Mouse (Mus musculus) kidney, adult 8-10 months (tissue): ENCODE measurements around the gene Entpd5.

ENCODE experiments used
- DNase-seq, 2 experiments: peaks; one replicate each; pipeline ENCODE4 v3.0.0; 2022

Entpd5 gene

GRCm38 (mm10) chr12:84408819-84409507, at the start of gene Entpd5, which contains the start of gene Bbof1:
Gene Entpd5, minus strand, starts transcription at chr12:84409029.
Gene Bbof1, plus strand, starts transcription at chr12:84409071.
- peak; percentile 84 to 88 for DNase-seq

GRCm38 (mm10) chr12:84456911-84457310, 48.1 kb upstream of the Entpd5 start:
- DNase-seq, result no peak

- peak in 1 of 2 experiments; percentile 44 for DNase-seq
Observed at GRCm38 (mm10) chr12:84451801-84452200, 43.0 kb upstream of the Entpd5 start.

GRCm38 (mm10) chr12:84450718-84451646, 42.2 kb upstream of the Entpd5 start, which contains the start of the genes Aldh6a1 and Lin52:
Gene Aldh6a1, minus strand, starts transcription at chr12:84451004.
Gene Lin52, plus strand, starts transcription at chr12:84451422.
- DNase-seq, result peak; percentile 99 to 100

- DNase-seq, result peak; percentile 74 to 77
Observed at GRCm38 (mm10) chr12:84450351-84450717, 41.5 kb upstream of the Entpd5 start.

- DNase-seq, result peak in 1 of 2 experiments; percentile 27
Observed at GRCm38 (mm10) chr12:84449887-84450286, 41.1 kb upstream of the Entpd5 start.

- DNase-seq, result peak; percentile 29 to 53
Observed at GRCm38 (mm10) chr12:84448181-84448580, 39.4 kb upstream of the Entpd5 start.

GRCm38 (mm10) chr12:84447386-84447785, 38.6 kb upstream of the Entpd5 start:
- peak; percentile 32 to 64 for DNase-seq

GRCm38 (mm10) chr12:84442526-84442925, 33.7 kb upstream of the Entpd5 start:
- no peak for DNase-seq

- no peak for DNase-seq
Observed at GRCm38 (mm10) chr12:84438697-84439096, 29.9 kb upstream of the Entpd5 start.

- no peak for DNase-seq
Observed at GRCm38 (mm10) chr12:84429825-84430224, 21.0 kb upstream of the Entpd5 start.

- DNase-seq, result no peak
Observed at GRCm38 (mm10) chr12:84423990-84424389, 15.2 kb upstream of the Entpd5 start.

GRCm38 (mm10) chr12:84417605-84417922, 8.7 kb upstream of the Entpd5 start:
- DNase-seq, result no peak

GRCm38 (mm10) chr12:84416834-84417604, 8.2 kb upstream of the Entpd5 start, which contains the start of gene Rnf113a2:
Gene Rnf113a2, plus strand, starts transcription at chr12:84417196.
- DNase-seq, result peak; percentile 74 to 75

GRCm38 (mm10) chr12:84407874-84408818, 683 bp downstream of the Entpd5 start:
- DNase-seq, result peak in 1 of 2 experiments; percentile 38

GRCm38 (mm10) chr12:84407259-84407658, 1.6 kb downstream of the Entpd5 start:
- DNase-seq, result no peak

GRCm38 (mm10) chr12:84404541-84404940, 4.3 kb downstream of the Entpd5 start:
- no peak for DNase-seq

GRCm38 (mm10) chr12:84402923-84403322, 5.9 kb downstream of the Entpd5 start:
- DNase-seq, result peak; percentile 46 to 65

GRCm38 (mm10) chr12:84400653-84401052, 8.2 kb downstream of the Entpd5 start:
- DNase-seq, result peak; percentile 72 to 77

- DNase-seq, result no peak
Observed at GRCm38 (mm10) chr12:84400068-84400467, 8.8 kb downstream of the Entpd5 start.

- DNase-seq, result peak; percentile 66 to 76
Observed at GRCm38 (mm10) chr12:84399663-84400062, 9.2 kb downstream of the Entpd5 start.

GRCm38 (mm10) chr12:84399135-84399534, 9.7 kb downstream of the Entpd5 start:
- DNase-seq, result no peak
